Mouse (Mus musculus): Measurements from ENCODE around the gene Vil1. TPM values are rescaled to one million over a fixed set of nuclear protein-coding genes. Genes with fewer than 3 reads are reported as not detected.

Vil1 gene
- polyA plus RNA-seq, 1 experiment from 2014 or later, result 0.24 TPM

MicroRNAs within 50 kb of the gene (microRNA counts, 519-probe panel; counts per million panel counts)
- 3,160 counts per million, percentile 71 among the panel's probes with 10 or more counts for microRNA mmu-miR-26b

Small RNA genes within 50 kb of the gene (microRNA-seq; reads per million reads assigned to microRNA genes)
- gene Mir26b, result 28,389 reads per million, percentile 98 among the genes with 10 or more reads in this experiment

Other genes with a start within 250 kb of the Vil1 start
- gene Cxcr1, start 214.7 kb upstream of the Vil1 start, polyA plus RNA-seq (2016; fragmentation: Nextera tagmentation; extraction: Ambion mirVana), result not detected in 2 replicates
- 378 and 381 TPM in 2 replicates for gene Arpc2, start 173.3 kb upstream of the Vil1 start, polyA plus RNA-seq (2016; fragmentation: Nextera tagmentation; extraction: Ambion mirVana)
- not detected in 2 replicates for gene Gpbar1, start 130.8 kb upstream of the Vil1 start, polyA plus RNA-seq (2016; fragmentation: Nextera tagmentation; extraction: Ambion mirVana)
- 211 and 213 TPM in 2 replicates for gene Aamp, start 124.6 kb upstream of the Vil1 start, polyA plus RNA-seq (2016; fragmentation: Nextera tagmentation; extraction: Ambion mirVana)
- gene Pnkd, start 124.4 kb upstream of the Vil1 start, polyA plus RNA-seq (2016; fragmentation: Nextera tagmentation; extraction: Ambion mirVana), result 106 TPM in 2 replicates
- 18.4 and 20.1 TPM in 2 replicates for gene Tmbim1, start 103.8 kb upstream of the Vil1 start, polyA plus RNA-seq (2016; fragmentation: Nextera tagmentation; extraction: Ambion mirVana)
- gene Catip, start 47.3 kb upstream of the Vil1 start, polyA plus RNA-seq (2016; fragmentation: Nextera tagmentation; extraction: Ambion mirVana), result 0.93 and 0.98 TPM in 2 replicates
- gene Slc11a1, start 34.2 kb upstream of the Vil1 start, polyA plus RNA-seq (2016; fragmentation: Nextera tagmentation; extraction: Ambion mirVana), result 4.1 and 5.0 TPM in 2 replicates
- gene Ctdsp1, start 17.9 kb upstream of the Vil1 start, polyA plus RNA-seq (2016; fragmentation: Nextera tagmentation; extraction: Ambion mirVana), result 75.7 and 78.9 TPM in 2 replicates
- gene Cnot9, start 96.7 kb downstream of the Vil1 start, polyA plus RNA-seq (2016; fragmentation: Nextera tagmentation; extraction: Ambion mirVana), result 70.1 and 71.5 TPM in 2 replicates
- 0.89 and 1.2 TPM in 2 replicates for gene Plcd4, start 133.5 kb downstream of the Vil1 start, polyA plus RNA-seq (2016; fragmentation: Nextera tagmentation; extraction: Ambion mirVana)
- gene Usp37, start 134.9 kb downstream of the Vil1 start, polyA plus RNA-seq (2016; fragmentation: Nextera tagmentation; extraction: Ambion mirVana), result 39.8 and 41.7 TPM in 2 replicates
- 9.5 and 10.5 TPM in 2 replicates for gene Zfp142, start 178.9 kb downstream of the Vil1 start, polyA plus RNA-seq (2016; fragmentation: Nextera tagmentation; extraction: Ambion mirVana)
- gene Bcs1l, start 178.9 kb downstream of the Vil1 start, polyA plus RNA-seq (2016; fragmentation: Nextera tagmentation; extraction: Ambion mirVana), result 15.2 and 17.8 TPM in 2 replicates
- 37.9 and 39.0 TPM in 2 replicates for gene Rnf25, start 192.0 kb downstream of the Vil1 start, polyA plus RNA-seq (2016; fragmentation: Nextera tagmentation; extraction: Ambion mirVana)
- gene Stk36, start 192.1 kb downstream of the Vil1 start, polyA plus RNA-seq (2016; fragmentation: Nextera tagmentation; extraction: Ambion mirVana), result 13.7 and 13.9 TPM in 2 replicates

All from embryonic facial prominence, embryonic 12.5 days (tissue).